Mouse (Mus musculus) cerebellum, postnatal 25 days (tissue): ENCODE measurements around the gene Fndc9.

ENCODE experiments used
- DNase-seq, 2 experiments: peaks; one replicate each; pipeline ENCODE4 v3.0.0; 2021; ENCODE audit warnings: mixed read lengths in 2 of 2

Gene Fndc9

DNA sequence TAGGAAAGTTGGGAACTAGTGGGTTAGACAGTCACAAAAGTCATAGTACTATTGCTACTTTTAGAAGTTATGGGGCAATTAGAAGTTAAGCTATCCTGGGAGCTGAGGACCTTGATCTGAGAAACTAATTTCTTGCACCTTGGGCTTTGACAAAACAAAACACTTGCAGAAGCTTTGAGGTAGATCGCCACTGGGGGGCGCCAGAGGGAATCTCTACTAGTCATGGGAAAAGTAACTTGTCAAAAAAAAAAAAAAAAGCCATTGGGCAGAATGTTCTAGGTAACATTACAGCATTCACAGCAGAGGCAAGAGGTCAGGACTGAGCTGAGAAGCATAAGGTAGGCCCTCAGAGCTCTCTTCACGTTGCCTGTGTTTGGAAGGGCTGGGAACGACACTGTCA lies 1.6 kb downstream of the Fndc9 start:
- peak; percentile 71 to 87 for DNase-seq

DNA sequence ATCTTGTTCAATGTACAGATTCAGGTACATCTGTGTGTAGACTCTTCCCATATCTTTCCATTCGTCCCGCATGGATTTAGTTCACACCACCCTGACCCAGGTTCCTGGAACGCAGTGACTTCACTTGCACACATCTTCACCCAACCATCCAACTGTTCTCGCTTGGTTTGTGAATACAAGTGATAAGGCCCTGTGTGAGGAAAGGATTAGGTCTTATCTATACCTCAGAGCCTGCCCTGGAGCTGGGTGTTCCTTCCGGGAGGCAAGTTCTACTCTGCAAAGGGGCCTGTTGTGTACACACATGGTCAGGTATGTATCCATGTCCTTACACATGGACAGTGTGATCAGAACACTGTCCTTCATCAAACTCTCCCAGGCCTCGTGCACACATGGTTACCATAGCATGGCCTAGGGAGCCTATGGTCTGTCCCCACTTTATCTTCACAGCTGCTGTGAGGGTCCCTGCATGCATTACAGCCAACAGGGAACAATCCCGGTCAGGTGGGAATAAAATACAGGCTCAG lies 5.9 kb downstream of the Fndc9 start:
- DNase-seq: no peak

DNA sequence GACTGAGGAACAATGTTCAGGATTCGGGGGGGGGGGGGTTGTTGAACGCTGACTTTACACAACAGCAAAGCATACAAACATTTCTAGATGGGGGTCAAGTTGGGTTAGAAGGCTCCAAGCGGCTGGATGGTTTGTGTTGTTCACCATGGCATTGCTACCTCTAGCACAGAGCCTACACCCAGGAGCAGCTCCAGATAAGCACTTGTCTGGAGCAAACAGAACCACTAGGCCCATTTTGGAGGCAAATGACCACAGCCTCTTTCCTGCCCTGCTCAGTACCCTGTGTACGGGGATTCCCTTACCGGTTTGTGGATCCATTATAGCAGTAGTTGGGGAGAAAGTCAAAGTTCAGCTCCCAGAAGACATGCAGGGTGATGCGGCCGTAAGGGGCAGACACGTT lies 6.7 kb downstream of the Fndc9 start:
- no peak for DNase-seq

DNA sequence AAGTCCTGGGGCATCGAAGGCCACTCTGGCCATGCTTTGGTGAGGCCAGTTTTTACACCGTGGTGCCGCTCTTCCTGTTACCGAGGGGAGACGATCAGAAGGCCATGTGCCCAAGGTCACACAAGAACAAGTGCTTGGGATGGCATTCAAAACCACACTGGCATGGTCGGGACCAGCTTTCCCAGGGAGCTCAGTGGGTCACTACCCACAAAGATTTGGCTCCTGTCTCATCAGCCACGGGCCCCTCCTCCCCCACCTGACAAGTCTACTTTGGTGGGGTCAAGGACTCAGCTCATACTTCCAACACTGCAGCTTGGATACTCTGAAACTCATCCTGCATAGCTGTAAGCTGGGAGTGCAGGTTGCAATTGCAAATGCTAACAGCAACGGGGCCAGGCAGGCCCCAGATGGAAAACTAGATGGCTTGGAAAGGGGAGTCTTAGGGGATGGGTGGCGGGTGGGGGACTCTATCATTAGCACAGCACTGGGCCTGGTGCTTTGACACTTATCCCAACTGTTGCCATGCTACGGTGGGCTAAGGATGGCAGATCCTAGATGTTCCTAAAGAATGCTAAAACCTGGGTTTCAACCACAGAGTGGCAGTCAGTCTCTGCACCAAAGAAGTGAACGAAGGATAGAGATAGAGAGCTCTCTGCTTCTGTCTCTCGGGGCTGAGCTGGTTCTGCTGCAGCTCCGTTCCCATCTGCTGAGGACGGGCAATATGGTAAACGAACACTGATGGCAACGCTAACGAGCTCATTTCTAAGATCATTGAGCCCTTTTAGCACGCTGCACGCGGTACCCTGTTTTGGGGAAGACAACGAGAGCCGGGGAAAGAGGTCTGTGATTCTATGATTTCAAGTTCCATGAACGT lies 9.6 kb downstream of the Fndc9 start:
- no peak for DNase-seq

DNA sequence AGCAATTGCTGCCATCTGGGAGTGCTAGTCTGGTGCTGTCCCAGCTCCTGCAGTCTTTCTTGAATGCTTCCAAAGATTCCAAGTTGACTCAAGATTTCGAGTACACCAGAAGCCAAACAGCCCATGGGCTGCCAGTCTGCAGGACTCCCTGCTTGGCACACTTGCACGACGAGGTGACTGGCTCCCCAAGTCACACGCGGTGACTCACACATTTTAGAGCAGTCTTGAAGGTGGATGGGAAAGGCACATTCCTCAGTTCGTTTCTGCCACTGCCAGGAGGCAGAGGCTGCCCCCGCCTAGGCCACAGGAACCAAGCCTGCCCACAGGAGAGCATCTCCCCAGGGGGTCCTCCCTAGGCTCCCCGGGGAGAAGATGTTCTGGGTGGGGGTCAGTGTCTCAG lies 10.6 kb downstream of the Fndc9 start:
- DNase-seq: no peak

DNA sequence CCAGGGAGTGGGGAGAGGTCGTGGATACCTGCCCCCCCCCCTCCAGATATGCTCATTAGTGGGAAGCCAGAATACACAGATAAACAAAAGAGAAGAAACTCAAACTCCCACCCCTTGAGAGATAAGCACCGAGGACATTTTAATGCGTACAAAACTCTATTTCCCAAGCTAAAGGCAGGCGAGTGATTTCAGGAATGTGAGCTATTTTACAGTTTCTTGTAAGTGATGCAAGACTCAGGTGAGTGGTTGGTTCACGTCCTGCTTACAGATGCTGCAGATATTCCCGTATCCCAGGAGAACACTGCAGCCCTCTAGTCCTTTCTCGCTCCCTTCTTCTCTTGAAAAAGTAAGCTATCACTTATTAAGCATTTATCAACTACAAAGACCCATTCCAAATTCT lies 11.1 kb downstream of the Fndc9 start:
- no peak for DNase-seq

DNA sequence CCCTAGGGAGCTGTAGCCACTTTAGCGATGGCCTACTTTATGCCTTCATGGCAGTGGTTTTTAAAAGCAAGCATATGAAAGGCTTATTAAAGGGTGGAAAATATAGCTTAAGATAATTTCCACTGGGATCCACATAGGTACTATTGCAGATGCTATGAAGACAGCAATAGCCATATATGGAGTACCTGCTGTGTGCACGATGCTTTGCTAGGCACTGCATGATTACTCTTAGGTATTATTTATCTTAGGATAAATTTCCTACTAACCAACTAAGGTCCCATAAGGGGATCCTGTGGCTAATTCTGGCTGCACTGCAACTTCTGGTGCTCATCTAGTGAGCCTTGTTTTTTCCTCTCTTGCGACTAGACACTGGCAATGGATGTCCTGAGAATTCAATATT lies 13.0 kb downstream of the Fndc9 start:
- DNase-seq: no peak

DNA sequence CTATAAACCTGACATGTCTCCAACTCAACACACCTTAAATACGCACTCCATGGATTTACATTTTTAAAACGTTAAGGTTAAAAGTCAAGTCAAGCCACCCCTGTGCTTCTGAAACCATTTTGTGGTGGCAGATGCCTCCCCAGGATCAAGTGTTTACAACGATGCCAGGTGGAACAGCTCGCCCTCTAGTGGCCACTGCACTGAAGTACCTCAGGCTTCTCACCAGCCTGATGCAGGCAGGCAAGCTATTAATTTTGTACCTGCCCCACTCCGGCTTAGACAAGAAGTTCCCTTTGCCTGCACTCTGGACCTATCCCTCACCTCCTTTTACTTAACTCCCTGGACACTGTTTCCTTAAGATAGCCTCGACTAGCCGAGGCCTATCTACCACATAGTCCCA lies 16.7 kb downstream of the Fndc9 start:
- DNase-seq: peak; percentile 79 to 85

DNA sequence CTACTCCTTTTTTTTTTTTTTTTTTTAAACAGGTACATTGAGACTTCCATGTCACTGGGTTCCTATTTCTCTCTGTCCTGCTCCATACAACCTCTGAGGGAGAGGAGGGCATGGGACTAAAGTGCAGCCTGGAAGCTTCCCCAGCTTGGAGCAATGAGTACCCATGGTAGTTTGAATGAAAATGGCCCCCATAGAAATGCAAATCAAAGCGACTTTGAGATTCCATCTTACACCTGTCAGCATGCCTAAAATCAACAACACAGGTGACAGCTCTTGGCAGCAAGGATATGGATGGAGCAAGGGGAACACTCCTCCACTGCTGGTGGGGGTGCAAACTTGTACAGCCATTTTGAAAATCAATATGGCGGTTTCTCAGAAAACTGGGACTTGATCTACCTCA lies 20.0 kb downstream of the Fndc9 start:
- DNase-seq: no peak

DNA sequence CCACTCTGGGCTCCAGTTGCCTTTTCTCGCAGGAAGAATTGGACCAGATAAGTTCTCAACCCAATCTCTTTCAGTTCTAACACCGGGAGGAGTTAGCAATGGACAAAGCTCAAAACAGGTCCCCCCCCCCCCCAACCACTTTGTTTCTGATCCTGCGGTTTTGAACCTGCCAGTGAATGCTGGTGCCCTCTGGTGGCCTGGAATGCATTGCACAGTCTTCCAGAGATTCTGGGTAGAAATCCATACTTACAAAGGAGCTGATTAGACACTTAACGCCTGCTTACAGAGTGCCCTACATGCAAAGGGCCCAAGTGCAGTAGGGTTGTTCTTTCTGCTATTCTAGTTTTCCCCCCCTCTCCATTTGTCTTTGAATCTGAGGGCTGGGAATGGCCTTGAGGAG lies 22.9 kb downstream of the Fndc9 start:
- DNase-seq: peak; percentile 37 to 64

DNA sequence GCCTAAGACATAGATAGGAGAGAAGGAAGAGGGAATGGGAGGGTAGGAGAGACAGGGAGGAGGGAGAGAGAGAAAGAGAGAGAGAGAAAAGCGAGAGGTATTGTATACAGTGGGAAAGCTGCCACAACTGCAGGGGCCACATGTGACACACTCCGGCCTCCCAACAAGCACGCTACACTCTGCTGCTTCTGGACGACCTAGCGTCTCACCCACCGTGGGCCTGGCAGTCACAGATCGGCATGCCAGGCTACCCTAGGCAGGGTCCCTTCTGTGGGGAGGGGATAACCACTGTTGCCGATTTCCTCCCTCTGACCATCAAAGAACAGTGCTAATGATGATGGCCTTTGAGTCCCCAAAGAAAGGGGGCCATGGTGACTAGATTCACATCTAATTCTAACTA lies 23.4 kb downstream of the Fndc9 start:
- DNase-seq: no peak

DNA sequence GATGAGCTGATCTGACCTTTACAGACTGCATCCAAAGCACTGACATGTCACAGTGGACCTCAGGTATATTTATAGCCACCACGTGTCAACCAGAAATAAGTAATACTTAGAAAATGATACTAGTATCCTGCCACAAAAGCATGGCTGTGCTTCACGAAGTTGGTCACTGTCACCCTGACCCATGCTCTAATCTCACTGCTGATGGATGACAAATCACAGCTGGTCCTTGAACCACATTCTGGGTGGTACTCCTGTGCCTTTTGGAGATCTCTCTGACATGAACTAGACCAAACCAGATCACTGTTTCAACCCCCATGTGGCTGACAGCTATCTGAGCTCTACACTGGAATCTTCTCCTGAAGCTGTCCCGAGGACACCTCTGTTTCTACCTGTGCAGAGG lies 27.5 kb downstream of the Fndc9 start:
- no peak for DNase-seq

DNA sequence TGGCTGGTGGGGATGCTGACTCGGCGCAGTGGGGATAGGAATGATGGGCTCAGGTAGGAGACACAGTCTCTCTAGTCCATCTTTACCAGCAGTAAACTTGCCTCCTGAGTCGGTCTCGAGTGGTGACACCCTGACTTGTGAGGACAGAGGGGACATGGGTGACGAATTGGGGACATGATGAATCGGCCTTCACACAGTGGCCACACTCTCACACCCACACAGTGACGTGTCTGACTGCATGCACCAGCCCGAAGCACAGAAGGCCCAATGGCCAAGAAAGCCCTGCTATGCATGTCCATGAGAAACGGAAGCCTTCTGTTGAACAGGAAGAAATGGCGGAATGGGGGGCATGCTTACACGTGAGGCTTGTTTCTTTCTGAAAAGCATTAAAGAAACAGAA lies 28.0 kb downstream of the Fndc9 start:
- no peak for DNase-seq

DNA sequence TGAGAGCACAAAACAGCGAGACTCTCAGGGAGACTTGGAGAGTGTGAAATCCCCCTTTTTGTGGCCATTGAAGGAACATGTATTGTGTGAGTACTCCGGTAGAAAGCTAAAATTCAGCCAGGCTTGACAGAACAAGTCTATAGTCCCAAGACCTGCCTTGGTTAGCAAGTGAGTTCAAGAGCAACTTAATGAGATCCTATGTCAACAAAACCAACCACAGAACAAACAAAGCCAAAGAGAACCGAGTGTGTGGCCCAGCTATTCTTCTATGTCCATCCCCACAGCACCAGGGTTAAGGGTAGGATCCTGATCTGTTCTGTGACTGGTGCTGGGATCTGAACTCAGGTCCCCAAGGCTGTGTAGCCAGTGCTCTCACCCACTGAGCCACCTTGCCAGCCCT lies 29.3 kb downstream of the Fndc9 start:
- DNase-seq: no peak

DNA sequence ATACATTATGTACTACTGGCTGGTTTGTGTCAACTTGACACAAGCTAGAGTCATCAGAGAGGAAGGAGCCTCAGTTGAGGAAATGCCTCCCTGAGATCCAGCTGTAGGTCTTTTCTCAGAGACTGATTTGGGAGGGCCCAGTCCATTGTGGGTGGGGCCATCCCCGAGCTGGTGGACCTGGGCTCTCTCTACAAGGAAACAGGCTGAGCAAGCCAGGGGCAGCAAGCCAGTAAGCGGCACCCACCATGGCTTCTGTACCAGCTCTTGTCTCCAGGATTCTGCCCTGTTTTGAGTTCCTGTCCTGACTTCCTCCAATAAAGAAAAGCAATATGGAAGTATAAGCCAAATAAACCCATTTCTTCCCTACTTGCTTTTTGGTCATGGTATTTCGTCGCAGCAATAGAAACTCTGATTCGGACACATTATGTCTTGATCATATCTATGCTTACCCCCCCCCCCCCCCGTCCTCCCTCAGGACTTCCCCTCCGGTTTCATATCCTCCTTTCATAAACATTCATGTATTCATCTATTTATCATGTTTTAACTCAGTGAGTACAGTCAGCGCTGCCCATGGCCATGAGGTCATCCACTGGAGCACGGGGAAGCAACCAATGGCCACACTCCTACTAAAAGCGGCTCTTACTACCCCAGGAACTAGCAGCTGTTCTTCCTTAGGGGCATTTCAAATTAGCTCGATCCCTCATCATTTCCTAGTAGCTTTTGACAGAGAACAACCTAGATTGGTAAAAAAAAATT lies 29.9 kb downstream of the Fndc9 start:
- no peak for DNase-seq

DNA sequence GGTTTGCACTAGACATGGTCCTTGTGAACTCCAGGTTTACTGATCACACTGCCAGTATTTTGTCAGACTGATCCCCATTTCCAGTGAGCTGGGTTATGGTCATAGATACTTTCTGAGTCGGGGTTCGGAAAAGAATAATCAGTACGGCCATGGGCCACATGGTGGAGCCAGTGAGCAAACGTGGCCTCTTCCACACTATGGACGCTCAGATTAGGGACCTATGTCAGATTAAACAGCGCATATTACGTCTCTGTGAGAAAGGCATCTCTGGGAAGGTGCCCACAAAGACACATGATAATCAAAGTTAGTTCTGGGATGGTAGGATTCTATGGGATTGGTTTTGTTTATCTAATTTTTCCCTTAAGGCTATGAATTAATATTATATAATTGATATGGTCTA lies 33.7 kb downstream of the Fndc9 start:
- peak; percentile 81 to 86 for DNase-seq

DNA sequence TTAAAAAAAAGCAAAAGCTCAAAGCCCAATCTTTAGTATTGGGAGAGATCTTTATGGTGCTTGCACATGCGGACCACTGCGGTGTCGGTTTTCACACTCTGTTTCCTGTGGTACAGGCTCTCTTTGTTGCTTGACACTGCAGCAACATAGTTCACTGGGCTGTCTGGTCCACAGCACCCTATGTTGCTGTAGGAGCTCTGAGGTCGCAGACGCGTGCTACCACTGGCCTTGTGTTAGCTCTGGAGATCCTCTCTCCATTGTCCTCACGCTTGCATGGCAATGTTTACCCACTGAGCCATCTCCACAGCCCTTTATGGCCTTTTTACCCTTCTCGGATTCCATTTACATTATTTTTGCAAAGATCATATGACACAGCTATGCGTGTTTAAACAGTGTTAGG lies 34.1 kb downstream of the Fndc9 start:
- no peak for DNase-seq

DNA sequence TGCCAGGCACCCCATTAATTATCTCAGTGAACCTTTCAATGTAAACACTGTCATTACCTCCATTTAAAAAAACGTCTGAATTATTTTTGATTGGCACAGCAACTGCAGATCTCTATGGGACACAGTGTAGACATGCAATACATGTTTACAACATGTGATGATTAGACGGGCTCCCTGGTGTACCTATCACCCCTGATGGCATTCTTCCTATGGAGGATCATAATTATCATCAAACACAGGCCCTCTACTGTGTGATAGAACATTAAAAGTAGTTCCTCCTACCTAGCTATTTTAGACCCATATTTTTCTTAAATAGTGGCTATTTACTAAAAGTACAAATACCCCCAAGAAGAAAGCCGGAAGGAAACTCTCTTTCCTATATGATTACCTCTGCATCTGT lies 34.6 kb downstream of the Fndc9 start:
- no peak for DNase-seq

DNA sequence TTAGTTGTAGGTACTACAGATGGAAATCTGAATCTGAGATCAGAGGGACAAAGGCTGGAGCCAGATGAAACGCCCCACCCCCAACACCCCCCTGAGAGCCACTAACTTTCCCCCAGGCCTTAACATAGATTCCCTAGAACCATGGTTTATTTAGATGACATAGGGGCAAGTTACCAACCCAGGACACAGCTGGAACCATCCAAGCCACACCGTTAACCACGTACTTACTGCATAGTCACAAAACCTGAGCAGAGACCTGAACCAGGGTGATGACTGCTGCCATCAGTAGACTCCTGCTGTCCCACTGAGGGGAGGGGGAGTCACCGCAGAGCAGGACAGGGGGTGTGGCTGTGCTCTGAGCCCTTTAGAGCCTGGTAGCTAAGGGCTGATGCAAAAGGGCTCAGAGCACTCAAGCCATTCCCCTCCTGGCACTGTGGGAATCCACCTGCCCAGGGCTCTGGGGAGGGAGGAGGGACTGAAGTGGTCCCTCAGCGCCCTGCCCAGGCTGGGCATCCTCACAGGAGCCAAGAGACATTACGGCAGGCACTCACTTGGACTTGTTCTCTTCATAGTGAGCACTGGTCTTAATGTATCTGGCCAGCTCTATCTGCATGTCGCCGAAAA lies 36.8 kb downstream of the Fndc9 start:
- no peak for DNase-seq

DNA sequence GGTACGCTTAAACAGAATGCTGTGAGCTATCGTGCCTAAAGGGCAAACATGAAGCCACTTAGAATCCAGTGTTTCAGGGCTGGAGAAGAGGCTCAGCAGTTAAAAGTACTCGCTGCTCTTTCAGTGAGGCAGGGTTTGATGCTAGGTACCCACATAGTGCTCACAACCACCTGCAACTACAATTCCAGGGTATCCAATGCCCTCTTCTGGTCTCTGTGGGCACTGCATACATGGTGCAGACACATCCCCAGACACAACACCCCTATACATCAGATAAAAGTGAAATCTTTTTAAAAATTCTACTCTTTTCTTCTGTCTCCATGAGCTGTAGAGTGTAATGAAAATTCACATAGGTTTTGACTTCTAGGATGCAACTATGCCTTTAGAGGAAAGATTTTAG lies 38.6 kb downstream of the Fndc9 start:
- no peak for DNase-seq

DNA sequence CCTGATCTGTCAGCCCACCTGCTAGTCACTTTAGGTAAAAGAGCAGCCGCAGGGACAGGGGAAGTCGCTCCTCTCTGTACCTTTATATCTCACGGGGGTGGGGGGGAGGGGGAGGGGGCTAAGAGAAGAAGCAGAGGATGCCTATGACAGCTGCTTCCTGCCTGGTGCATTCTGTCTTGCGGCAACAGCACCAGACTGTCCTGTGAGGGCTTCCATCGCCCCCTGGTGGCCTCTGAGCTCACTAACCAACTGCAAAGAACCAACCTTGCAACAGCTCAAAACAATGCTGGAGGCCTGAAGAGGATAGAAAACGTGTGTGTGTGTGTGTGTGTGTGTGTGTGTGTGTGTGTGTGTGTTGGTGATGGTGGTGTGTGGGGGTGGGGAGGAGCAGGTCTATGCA lies 40.0 kb downstream of the Fndc9 start:
- DNase-seq: peak; percentile 82 to 90

DNA sequence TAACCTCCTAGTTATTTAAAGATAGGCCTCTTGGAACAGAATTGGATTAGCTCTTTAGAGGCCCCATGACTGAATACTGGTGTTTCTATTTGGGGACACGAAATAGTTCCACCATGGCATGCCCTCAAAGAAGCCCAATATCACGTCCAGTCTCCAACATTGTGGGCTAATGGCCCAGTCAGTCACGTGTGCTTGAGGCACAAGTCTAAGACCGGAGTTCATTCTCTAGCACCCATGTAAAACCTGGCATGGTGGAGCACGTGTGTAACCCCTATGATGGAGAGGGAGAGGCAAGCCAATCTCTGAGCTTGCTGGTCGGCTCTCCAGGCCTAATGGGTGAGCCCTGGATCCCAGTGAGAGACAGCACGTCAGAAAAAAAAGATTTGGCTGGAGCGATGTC lies 40.8 kb downstream of the Fndc9 start:
- no peak for DNase-seq

DNA sequence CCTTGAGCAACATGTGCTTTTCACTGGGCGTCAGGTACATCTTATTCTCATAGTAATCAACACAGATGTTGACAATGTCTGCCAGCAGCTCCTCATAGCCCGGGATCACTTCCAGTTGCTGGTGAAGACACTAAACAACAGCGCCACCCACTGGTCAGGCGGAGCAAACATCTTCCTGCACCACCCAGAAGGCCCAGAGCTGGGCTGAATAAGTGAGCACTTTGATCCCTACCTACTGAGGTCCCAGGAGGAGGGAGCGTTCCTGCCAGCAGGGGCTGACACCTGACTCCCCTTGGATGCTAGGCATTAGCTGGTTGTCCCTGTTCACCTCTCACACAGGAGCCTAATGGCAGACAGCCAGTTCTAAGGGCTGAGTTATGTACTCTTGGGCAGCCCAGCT lies 41.4 kb downstream of the Fndc9 start:
- peak; percentile 45 to 71 for DNase-seq

DNA sequence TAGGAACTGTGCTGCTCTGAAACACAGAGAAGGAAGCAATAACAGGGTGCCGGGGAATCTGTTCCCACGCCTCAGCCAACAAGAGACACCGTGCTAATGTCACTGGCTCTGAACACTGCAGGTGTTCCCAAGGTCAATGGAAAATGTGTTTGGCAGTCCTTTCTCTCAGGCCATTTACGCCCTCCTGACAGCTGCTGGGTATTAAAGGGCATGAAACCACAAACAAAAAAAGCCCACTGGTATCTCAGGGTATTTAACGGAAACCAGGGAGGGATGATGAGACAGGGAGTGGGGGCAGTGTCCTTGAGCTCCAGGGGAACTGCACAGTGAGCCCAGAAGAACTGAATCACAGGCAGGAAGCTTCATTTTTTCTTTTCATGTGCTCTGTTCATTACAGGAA lies 42.8 kb downstream of the Fndc9 start:
- no peak for DNase-seq
